Mouse (Mus musculus): ENCODE data around the gene Mbnl2. TPM values are rescaled to one million over a fixed set of nuclear protein-coding genes. Genes with fewer than 3 reads are reported as not detected.
"Not testable (repeated sequence)": the region's sequence is repeated elsewhere in the genome, so short reads cannot be mapped to it uniquely, and the experiment has no call there.

Mbnl2 gene
- total RNA-seq, 2 experiments from 2014 or later = 248 to 251 TPM

DNA sequence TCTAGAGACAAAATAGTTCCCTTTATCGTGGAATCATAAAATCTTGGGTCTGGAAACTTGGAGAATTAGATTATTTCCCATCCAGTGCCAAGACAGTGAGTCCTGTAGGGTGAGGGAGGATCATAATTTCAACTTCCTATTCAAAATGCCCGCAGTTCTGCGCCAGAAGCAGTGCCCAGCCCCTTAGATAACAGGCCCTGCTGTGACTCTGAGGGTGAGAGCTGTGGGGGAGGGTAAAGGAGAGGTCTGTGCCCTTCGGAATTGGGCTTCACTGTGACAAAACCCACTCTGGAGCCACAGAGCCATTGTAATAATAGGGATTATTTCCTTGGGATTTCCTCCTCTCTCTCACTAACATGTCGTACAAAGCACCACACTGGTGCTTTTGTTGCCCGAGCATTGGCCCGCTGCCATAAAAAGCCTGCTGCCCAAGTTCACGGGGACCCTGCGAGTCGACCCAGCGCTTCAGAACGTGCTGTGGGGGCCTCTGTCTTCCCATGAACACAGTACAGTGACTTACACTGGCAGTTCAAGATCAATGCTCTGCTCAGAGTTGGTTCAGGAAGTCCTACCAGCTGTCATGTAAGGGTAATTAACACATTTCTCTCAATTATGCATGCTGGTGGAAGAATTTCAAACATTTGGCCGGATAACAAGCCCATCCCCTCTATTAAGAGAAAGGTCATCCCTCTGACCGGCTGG lies 79.7 kb downstream of the Mbnl2 start:
- intact Hi-C loops (cut with DNase I) = no loop called here
- TF ChIP-seq CTCF (IDR thresholded peaks at IDR 0.05) = no peak
- peak overlapping the region; percentile 33; the same call in 1 of the 2 replicates for H3K27ac ChIP-seq
- DNase-seq (ENCODE audit: extremely low spot score in 1 of 2, low spot score in 2 of 2) = peak in 1 of 2 experiments; percentile 41
- no peak overlapping the region for H3K4me3 ChIP-seq

DNA sequence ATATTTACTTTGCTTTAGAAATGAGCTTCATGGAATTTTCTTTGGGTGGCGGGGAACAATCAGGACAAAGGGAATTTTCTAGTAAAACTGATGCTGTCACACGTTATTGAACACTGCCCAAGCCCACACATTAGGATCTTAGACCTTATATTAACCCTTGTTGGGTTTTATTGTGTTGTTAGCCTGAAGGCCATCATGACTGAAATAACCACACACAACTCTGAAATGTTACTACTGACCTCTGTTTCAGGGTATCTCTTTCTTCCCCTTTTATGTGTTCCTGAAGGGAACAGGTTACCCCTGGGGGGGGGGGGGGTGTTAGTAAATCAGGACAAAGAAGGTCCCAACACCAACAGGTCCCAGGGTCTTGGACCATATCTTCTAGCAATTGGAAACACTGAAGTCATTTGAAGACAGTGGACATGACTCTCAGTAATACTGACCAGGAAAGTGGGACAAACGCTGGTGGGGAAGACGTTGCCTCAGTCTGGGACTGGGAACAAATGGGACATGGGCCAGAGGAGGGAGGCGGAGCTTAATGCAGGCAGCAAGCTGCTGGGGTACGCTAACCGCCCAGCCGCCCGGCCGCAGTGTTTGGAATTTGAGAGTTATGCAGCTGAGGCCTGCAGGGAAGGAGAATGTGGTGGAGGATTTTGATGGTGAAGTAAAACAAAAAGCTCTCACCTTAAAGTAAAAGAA lies 80.4 kb downstream of the Mbnl2 start:
- no peak for TF ChIP-seq CTCF (IDR thresholded peaks at IDR 0.05)
- intact Hi-C loops (cut with DNase I) = no loop called here
- Histone ChIP-seq H3K4me3 (no peak overlapping the region), H3K27ac (no peak overlapping the region; the same call in 1 of the 2 replicates)
- DNase-seq (ENCODE audit: extremely low spot score in 1 of 2, low spot score in 2 of 2) = no peak

DNA sequence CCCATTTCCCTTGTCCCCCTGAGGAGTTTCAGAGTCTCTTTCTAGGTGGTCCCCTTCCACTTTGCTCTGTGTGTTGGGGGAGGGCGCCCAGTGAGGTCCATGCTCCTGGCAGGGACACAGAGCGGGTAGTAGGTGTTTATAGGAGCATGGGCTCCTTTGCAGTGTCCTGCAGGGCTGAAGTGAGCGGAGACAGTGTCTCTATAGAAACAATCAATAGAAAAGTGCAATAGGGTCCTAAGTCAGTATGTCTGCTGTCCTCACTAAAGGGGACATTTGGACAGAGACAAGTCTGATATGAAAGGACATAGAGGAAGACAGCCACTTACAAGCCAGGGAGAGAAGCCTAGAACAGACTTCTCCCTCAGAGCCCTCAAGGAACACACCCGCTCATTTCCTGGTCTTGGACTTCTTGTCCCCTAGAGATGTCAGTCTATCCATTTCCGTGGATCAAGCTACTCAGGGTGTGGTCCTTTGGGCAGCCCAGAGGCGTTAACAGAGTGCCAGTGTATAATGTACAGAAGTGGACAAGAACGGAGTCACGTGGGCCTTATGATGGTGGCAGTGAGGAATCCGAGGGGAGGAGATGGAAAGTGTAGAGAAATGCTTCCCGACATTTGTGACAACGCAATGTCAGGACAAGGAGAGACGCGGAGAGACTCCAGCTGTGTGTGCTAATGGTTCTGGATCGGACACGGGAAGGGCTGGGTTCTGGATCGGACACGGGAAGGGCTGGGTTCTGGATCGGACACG lies 82.0 kb downstream of the Mbnl2 start:
- H3K27ac ChIP-seq = no peak overlapping the region
- TF ChIP-seq CTCF (IDR thresholded peaks at IDR 0.05) = no peak
- no peak overlapping the region for H3K4me3 ChIP-seq
- intact Hi-C loops (cut with DNase I) = no loop called here
- no peak for DNase-seq (ENCODE audit: extremely low spot score in 1 of 2, low spot score in 2 of 2)

DNA sequence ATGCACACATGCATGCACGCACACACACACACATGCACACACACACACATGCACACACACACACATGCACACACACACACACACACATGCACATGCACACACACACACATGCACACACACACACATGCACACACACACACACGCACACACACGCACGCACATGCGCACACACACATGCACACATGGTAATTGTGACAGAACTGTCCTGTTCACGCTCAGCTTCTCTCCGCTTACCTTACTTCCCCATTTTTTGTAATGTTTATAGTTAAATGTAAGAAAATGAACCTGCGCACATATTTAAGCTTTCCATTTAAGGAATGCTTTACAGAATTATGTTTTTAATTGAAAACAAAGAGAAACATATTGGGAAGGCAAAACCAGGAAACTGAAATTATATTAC lies 84.1 kb downstream of the Mbnl2 start:
- H3K27ac ChIP-seq; H3K4me3 ChIP-seq; DNase-seq (ENCODE audit: extremely low spot score in 1 of 2, low spot score in 2 of 2); intact Hi-C loops (cut with DNase I): not testable (repeated sequence)

DNA sequence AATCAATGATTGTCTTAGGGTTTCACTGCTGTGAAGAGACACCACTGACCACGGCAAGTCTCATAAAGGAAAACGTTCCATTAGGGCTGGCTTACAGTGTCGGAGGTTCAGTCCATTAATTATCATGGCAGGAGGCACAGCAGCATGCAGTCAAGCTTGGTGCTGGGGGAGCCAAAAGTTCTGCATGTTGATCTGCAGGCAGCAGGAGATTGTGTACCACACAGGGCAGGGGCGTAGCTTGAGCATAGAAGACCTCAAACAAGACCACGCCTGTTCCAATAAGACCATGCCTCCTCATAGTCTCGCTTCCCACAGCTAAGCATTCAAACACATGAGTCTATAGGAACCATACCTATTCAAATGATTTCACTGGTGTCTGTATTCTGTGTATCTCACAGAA lies 85.7 kb downstream of the Mbnl2 start:
- no peak for DNase-seq (ENCODE audit: extremely low spot score in 1 of 2, low spot score in 2 of 2)
- intact Hi-C loops (cut with DNase I) = no loop called here
- no peak for TF ChIP-seq CTCF (IDR thresholded peaks at IDR 0.05)
- H3K4me3 ChIP-seq = no peak overlapping the region
- no peak overlapping the region for H3K27ac ChIP-seq

- no peak for TF ChIP-seq CTCF (IDR thresholded peaks at IDR 0.05)
- intact Hi-C loops (cut with DNase I) = no loop called here
- no peak overlapping the region for H3K4me3 ChIP-seq
- no peak for DNase-seq (ENCODE audit: extremely low spot score in 1 of 2, low spot score in 2 of 2)
- no peak overlapping the region for H3K27ac ChIP-seq
Measured at GRCm38 (mm10) chr14:120362409-120362992, 87.0 kb downstream of the Mbnl2 start.

- Histone ChIP-seq H3K27ac (no peak overlapping the region), H3K4me3 (no peak overlapping the region)
- intact Hi-C loops (cut with DNase I) = no loop called here
- TF ChIP-seq CTCF (IDR thresholded peaks at IDR 0.05) = peak; percentile 23
- no peak for DNase-seq (ENCODE audit: extremely low spot score in 1 of 2, low spot score in 2 of 2)
Measured at GRCm38 (mm10) chr14:120363090-120363818, 87.8 kb downstream of the Mbnl2 start.

- no peak for TF ChIP-seq CTCF (IDR thresholded peaks at IDR 0.05)
- Histone ChIP-seq H3K4me3 (no peak overlapping the region), H3K27ac (no peak overlapping the region)
- DNase-seq (ENCODE audit: extremely low spot score in 1 of 2, low spot score in 2 of 2) = no peak
- intact Hi-C loops (cut with DNase I) = no loop called here
Measured at GRCm38 (mm10) chr14:120365088-120365487, 89.6 kb downstream of the Mbnl2 start.

DNA sequence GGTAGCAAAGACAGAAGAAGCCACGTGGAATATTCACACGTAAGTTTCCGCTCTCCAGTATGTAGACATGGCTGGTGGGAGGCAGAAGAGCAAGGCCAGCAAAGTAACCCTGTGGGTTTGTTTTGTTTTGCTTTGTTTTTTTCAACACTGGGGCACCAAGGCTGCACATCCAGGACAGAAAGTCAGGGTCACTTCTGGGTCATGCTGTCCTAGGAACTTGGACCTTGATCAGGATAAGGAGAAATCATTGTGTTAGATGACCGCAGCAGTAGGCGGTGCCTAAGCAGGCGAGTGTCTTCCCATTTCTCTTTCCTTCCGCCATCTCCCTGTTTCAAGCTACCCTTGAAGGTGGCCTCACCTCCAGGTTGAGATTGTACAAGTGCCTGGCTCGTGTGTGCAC lies 91.5 kb downstream of the Mbnl2 start:
- Histone ChIP-seq H3K27ac (no peak overlapping the region), H3K4me3 (no peak overlapping the region)
- intact Hi-C loops (cut with DNase I) = no loop called here
- no peak for DNase-seq (ENCODE audit: extremely low spot score in 1 of 2, low spot score in 2 of 2)
- TF ChIP-seq CTCF (IDR thresholded peaks at IDR 0.05) = no peak

- DNase-seq (ENCODE audit: extremely low spot score in 1 of 2, low spot score in 2 of 2) = no peak
- no peak for TF ChIP-seq CTCF (IDR thresholded peaks at IDR 0.05)
- intact Hi-C loops (cut with DNase I) = no loop called here
- Histone ChIP-seq H3K27ac (peak overlapping the region; percentile 70; the same call in 1 of the 2 replicates), H3K4me3 (no peak overlapping the region)
Measured at GRCm38 (mm10) chr14:120367589-120367988, 92.1 kb downstream of the Mbnl2 start.

GRCm38 (mm10) chr14:120368456-120368855 lies 93.0 kb downstream of the Mbnl2 start:
- Histone ChIP-seq H3K4me3 (no peak overlapping the region), H3K27ac (peak overlapping the region; percentile 70)
- no peak for TF ChIP-seq CTCF (IDR thresholded peaks at IDR 0.05)
- no peak for DNase-seq (ENCODE audit: extremely low spot score in 1 of 2, low spot score in 2 of 2)
- intact Hi-C loops (cut with DNase I) = no loop called here
